Mouse (Mus musculus): ENCODE data around the gene Srp14. TPM values are rescaled to one million over a fixed set of nuclear protein-coding genes. Genes with fewer than 3 reads are reported as not detected.

The Srp14 gene
- polyA plus RNA-seq, 1 experiment from 2014 or later, result 220 TPM

- no peak for ATAC-seq (replicated peaks; ENCODE audit: extremely low read depth, insufficient read depth, low FRiP score)
These were observed 48.9 kb downstream of the Srp14 start for GRCm38 (mm10) chr2:118430630-118431029.

GRCm38 (mm10) chr2:118429297-118429696, 50.2 kb downstream of the Srp14 start:
- no peak for ATAC-seq (replicated peaks; ENCODE audit: extremely low read depth, insufficient read depth, low FRiP score)
- no peak overlapping the region for H3K27ac ChIP-seq (ENCODE audit: low read length)
- 82% methylated on average over 9 of the region's 9 CpGs for WGBS
- H3K4me3 ChIP-seq (ENCODE audit: low read length), result no peak overlapping the region
- H3K9me3 ChIP-seq (replicated peaks; ENCODE audit: control insufficient read depth, low read length), result no peaks in the 10 kb centered on the region
- H3K9ac ChIP-seq (ENCODE audit: low read length), result no peak overlapping the region
- peaks cover 35% of the 10 kb centered on the region for H3K36me3 ChIP-seq (ENCODE audit: control insufficient read depth, insufficient read depth)
- H3K4me2 ChIP-seq (ENCODE audit: low read depth, low read length), result no peak overlapping the region
- H3K4me1 ChIP-seq (ENCODE audit: control insufficient read depth, insufficient read depth, low read length), result no peaks in the 10 kb centered on the region
- H3K27me3 ChIP-seq (ENCODE audit: control insufficient read depth, insufficient read depth, low read length), result no peaks in the 10 kb centered on the region

More at GRCm38 (mm10) chr2:118430630-118431029, 48.9 kb downstream of the Srp14 start:
- no peaks in the 10 kb centered on the region for H3K4me1 ChIP-seq (ENCODE audit: control insufficient read depth, insufficient read depth, low read length)
- no peak overlapping the region for H3K4me2 ChIP-seq (ENCODE audit: low read depth, low read length)
- H3K27me3 ChIP-seq (ENCODE audit: control insufficient read depth, insufficient read depth, low read length), result no peaks in the 10 kb centered on the region
- H3K4me3 ChIP-seq (ENCODE audit: low read length), result no peak overlapping the region
- WGBS, result 76% methylated on average over 16 of the region's 16 CpGs
- H3K9me3 ChIP-seq (replicated peaks; ENCODE audit: control insufficient read depth, low read length), result no peaks in the 10 kb centered on the region
- H3K36me3 ChIP-seq (ENCODE audit: control insufficient read depth, insufficient read depth), result peaks cover 37% of the 10 kb centered on the region
- no peak overlapping the region for H3K27ac ChIP-seq (ENCODE audit: low read length)
- no peak overlapping the region for H3K9ac ChIP-seq (ENCODE audit: low read length)

- no peaks in the 10 kb centered on the region for H3K9me3 ChIP-seq (replicated peaks; ENCODE audit: control insufficient read depth, low read length)
- ATAC-seq (replicated peaks; ENCODE audit: extremely low read depth, insufficient read depth, low FRiP score), result no peak
- peaks cover 27% of the 10 kb centered on the region for H3K36me3 ChIP-seq (ENCODE audit: control insufficient read depth, insufficient read depth)
- H3K27me3 ChIP-seq (ENCODE audit: control insufficient read depth, insufficient read depth, low read length), result no peaks in the 10 kb centered on the region
- no peak overlapping the region for H3K9ac ChIP-seq (ENCODE audit: low read length)
- WGBS, result 90% methylated on average over 6 of the region's 6 CpGs
- no peak overlapping the region for H3K4me3 ChIP-seq (ENCODE audit: low read length)
- H3K4me1 ChIP-seq (ENCODE audit: control insufficient read depth, insufficient read depth, low read length), result no peaks in the 10 kb centered on the region
- H3K27ac ChIP-seq (ENCODE audit: low read length), result no peak overlapping the region
- H3K4me2 ChIP-seq (ENCODE audit: low read depth, low read length), result no peak overlapping the region
These were observed 51.2 kb downstream of the Srp14 start for GRCm38 (mm10) chr2:118428296-118428695.

Other genes with a start within 250 kb of the Srp14 start
- gene Fsip1, start 222.7 kb downstream of the Srp14 start, polyA plus RNA-seq (2015; fragmentation: Nextera tagmentation; extraction: Ambion mirVana), result 0.11 and 0.20 TPM in 2 replicates
- gene Gpr176, start 106.3 kb downstream of the Srp14 start, polyA plus RNA-seq (2015; fragmentation: Nextera tagmentation; extraction: Ambion mirVana), result 0.53 and 0.54 TPM in 2 replicates
- 6.1 and 6.5 TPM in 2 replicates for gene Eif2ak4, start 91.1 kb downstream of the Srp14 start, polyA plus RNA-seq (2015; fragmentation: Nextera tagmentation; extraction: Ambion mirVana)
- gene Bmf, start 70.0 kb upstream of the Srp14 start, polyA plus RNA-seq (2015; fragmentation: Nextera tagmentation; extraction: Ambion mirVana), result 1.4 and 1.8 TPM in 2 replicates
- 74.8 and 78.4 TPM in 2 replicates for gene Bub1b, start 118.5 kb upstream of the Srp14 start, polyA plus RNA-seq (2015; fragmentation: Nextera tagmentation; extraction: Ambion mirVana)
- 9.8 and 11.1 TPM in 2 replicates for gene Pak6, start 183.6 kb upstream of the Srp14 start, polyA plus RNA-seq (2015; fragmentation: Nextera tagmentation; extraction: Ambion mirVana)
- 2.8 and 3.1 TPM in 2 replicates for gene Ankrd63, start 224.3 kb upstream of the Srp14 start, polyA plus RNA-seq (2015; fragmentation: Nextera tagmentation; extraction: Ambion mirVana)
- gene Plcb2, start 248.7 kb upstream of the Srp14 start, polyA plus RNA-seq (2015; fragmentation: Nextera tagmentation; extraction: Ambion mirVana), result 3.2 and 3.4 TPM in 2 replicates